Mouse (Mus musculus): Measurements from ENCODE around the gene Dis3l2. TPM values are rescaled to one million over a fixed set of nuclear protein-coding genes. Genes with fewer than 3 reads are reported as not detected.

The Dis3l2 gene
- total RNA-seq, 2 experiments from 2014 or later: 37.5 to 38.6 TPM

DNA sequence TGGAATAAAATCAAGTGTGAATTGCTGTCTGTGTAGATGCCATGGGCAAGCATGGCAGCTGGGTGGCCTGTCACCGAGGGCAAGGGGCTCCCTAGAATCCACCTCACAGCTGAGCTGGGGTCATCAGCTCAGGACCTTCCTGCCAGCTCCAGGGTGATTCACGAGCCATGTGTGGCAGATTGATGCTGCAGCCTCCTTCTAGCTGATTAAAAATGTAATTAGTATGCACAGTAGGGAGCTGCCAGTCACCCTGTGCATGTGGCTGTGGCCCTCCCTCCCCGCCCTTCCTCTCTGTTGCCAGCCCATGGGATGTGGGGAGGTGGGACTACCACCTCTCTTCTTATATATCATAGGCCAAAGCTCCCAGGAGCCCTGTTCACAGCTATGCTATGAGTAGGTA is 346.5 kb downstream of the Dis3l2 start:
- peak; percentile 60 for DNase-seq
- intact Hi-C loops (cut with DNase I): loop anchor here (5.0 kb wide), 1 partner anchor 137 kb away; no protein-coding TSS in a partner anchor

GRCm38 (mm10) chr1:87050700-87051099 is 347.1 kb downstream of the Dis3l2 start:
- intact Hi-C loops (cut with DNase I): loop anchor here (5.0 kb wide), 1 partner anchor 137 kb away; no protein-coding TSS in a partner anchor
- DNase-seq: no peak

- intact Hi-C loops (cut with DNase I): loop anchor here (5.0 kb wide), 1 partner anchor 136 kb away; no protein-coding TSS in a partner anchor
- no peak for DNase-seq
These were observed 347.8 kb downstream of the Dis3l2 start for GRCm38 (mm10) chr1:87051369-87051768.

DNA sequence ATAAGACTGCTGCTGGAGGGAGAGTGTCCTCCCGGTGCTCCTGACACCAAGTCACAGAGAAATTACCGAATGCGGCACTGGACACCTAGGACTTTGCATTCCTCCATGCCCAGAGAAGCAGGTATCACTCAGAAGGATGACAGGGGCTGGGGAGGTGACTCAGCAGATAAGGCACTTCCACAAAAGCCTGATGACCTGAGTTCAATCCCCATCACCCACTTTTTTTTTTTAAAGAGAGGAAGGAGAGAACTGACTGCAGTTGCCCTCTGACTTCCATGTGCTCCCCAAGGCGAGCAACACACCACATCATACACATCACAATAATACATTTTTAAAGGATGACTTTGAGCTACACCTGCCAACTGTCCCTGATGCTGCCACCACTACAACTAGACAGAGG is 353.5 kb downstream of the Dis3l2 start:
- intact Hi-C loops (cut with DNase I): no loop called here
- no peak for DNase-seq

DNA sequence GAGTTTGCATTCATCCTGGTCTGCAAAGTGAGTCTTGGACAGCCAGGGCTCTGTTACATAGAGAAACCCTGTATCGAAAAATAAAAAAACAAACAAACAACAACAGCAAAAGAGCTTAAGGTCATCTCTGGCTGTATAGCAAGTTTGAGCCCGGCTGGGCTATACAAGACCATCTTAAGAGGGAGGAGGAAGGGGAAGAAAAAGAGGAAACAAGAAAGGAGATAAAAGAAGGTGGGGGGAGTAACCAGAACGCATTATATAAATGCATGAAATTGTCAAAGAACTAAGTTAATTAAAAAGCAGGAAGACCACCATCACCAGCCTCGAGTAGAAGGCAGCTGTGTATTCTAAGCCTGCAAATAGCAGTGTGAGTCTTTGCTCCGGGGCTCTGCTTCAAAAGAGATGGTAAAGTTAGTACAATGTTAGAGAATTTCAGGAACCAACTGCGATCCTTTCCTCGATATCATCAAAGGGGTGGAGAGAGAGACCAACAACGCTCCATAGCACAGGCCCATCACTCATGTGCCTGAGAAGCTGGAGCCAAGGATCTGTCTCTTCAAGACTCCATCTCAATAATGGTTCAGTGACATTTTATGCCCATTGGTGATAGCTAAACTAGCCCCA is 355.5 kb downstream of the Dis3l2 start:
- intact Hi-C loops (cut with DNase I): no loop called here
- no peak for DNase-seq

DNA sequence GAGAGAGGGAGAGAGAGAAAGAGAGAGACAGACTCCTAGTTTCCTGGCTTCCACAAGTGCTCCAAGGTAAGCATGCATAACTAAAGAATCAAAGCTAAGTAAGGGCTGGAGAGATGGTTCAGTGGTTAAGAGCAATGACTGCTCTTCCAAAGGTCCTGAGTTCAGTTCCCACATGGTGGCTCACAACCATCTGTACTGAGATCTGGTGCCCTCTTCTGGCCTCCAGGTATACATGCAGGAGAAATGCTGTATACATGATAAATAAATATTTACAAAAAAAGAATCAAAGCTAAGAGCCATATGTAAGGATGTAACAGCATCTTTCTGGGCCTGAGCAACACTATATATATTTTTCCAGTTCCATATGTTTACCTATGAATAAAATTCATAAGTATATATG is 357.3 kb downstream of the Dis3l2 start:
- DNase-seq: no peak
- intact Hi-C loops (cut with DNase I): no loop called here

DNA sequence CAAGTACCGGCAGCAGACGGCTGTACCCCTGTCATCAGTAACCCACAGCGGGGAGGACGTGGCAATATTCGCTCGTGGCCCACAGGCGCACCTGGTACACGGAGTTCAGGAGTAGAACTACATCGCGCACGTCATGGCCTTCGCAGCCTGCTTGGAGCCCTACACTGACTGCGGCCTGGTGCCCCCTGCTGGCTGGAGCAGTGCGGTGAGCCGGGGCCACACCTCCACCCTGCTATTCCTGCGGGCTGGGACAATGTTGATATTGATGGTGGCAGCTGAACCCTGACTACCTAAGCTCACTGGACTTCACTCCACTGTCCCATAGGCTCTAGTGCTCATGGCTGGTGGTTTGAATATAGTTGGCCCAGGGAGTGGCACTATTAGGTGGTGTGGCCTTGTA is 367.1 kb downstream of the Dis3l2 start:
- intact Hi-C loops (cut with DNase I): no loop called here
- no peak for DNase-seq

- no peak for DNase-seq
- intact Hi-C loops (cut with DNase I): no loop called here
These were observed 370.2 kb downstream of the Dis3l2 start for GRCm38 (mm10) chr1:87073776-87074175.

- intact Hi-C loops (cut with DNase I): no loop called here
These were observed 382.6 kb downstream of the Dis3l2 start for GRCm38 (mm10) chr1:87086196-87086595.

DNA sequence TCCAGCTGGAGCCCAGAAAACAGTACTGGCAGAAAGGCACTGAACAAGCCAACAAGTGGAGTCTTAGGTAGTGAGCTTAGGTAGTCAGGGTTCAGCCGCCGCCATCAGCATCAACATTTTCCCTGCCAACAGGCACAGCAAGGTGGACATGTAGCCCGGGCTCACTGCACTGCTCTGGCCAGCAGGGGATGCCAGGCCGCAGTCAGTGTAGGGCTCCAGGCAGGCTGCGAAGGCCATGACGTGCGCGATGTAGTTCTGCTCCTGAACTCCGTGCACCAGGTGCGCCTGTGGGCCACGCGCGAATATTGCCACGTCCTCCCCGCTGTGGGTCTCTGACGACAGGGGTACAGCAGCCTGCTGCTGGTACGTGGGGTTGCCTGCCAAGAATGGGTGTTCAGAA is 383.4 kb downstream of the Dis3l2 start:
- intact Hi-C loops (cut with DNase I): no loop called here

More at GRCm38 (mm10) chr1:87086196-87086595, 382.6 kb downstream of the Dis3l2 start:
- DNase-seq: no peak

GRCm38 (mm10) chr1:87089251-87089650 is 385.6 kb downstream of the Dis3l2 start:
- intact Hi-C loops (cut with DNase I): no loop called here
- no peak for DNase-seq

More for the DNA sequence above, 383.4 kb downstream of the Dis3l2 start:
- DNase-seq: no peak

GRCm38 (mm10) chr1:87089828-87090227 is 386.2 kb downstream of the Dis3l2 start, which contains the start of gene Alppl2:
Gene Alppl2 (minus strand): TSS chr1:87089928.
- no peak for DNase-seq
- intact Hi-C loops (cut with DNase I): no loop called here

DNA sequence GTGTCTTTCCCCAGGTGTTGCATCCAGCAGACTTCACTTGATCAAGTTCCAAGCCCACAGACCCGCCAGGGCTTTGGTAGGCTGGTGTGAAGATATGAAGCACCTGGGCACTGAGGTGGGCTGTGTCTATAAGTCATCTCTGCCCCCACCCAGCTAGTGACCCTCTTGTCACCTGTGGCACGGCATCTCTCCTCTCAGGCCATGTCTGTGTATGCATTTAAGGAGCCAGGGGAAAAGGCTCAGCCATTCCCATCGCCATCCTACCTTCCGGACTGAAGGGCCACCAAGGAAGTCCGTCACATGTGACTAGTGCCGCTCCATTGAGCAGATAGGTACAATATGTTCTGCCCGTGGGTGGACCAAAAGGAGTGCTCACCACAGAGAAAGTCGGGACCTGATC is 392.0 kb downstream of the Dis3l2 start:
- DNase-seq: no peak
- intact Hi-C loops (cut with DNase I): no loop called here

GRCm38 (mm10) chr1:87098358-87098975 is 394.9 kb downstream of the Dis3l2 start:
- intact Hi-C loops (cut with DNase I): no loop called here
- peak; percentile 68 for DNase-seq

Other genes with a start within 250 kb of the Dis3l2 start
- 1,000 to 10,000 TPM; 1,018 to 1,064 TPM for gene Ptma, start 177.1 kb upstream of the Dis3l2 start, total RNA-seq (2021)
- gene Pde6d, start 121.2 kb upstream of the Dis3l2 start, total RNA-seq (2021): 10 to 100 TPM; 74.4 to 74.5 TPM
- gene Cops7b, start 120.9 kb upstream of the Dis3l2 start, total RNA-seq (2021): 10 to 100 TPM; 34.2 to 36.5 TPM
- gene Nppc, start 33.2 kb upstream of the Dis3l2 start, total RNA-seq (2021): 1 to 10 TPM; 7.3 to 7.6 TPM